Mouse (Mus musculus): ENCODE measurements around the gene Hist2h2aa1. TPM values are rescaled to one million over a fixed set of nuclear protein-coding genes. Genes with fewer than 3 reads are reported as not detected.

Hist2h2aa1 gene
- total and polyA plus RNA-seq, 3 experiments: 21.4 to 503 TPM; not detected in 1

DNA sequence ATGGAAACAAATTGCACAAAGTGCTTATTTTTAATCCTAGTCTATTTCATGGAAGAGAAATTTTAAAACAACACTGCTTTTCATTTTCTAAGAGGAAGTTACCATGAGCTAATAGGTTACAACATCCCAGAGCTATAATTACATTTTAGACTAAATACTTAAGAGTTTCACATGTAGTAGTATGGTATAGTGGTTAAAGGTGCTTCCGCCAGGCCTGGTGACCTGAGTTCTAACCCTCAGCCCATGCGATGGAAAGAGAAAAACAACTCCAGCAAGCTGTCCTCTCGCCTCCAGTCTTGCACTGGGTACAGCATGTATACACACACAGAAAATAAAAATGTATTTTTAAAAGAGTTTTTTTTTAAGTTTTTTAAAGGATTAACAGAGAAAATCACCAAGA is 6.5 kb downstream of the Hist2h2aa1 start:
- no peak for DNase-seq

DNA sequence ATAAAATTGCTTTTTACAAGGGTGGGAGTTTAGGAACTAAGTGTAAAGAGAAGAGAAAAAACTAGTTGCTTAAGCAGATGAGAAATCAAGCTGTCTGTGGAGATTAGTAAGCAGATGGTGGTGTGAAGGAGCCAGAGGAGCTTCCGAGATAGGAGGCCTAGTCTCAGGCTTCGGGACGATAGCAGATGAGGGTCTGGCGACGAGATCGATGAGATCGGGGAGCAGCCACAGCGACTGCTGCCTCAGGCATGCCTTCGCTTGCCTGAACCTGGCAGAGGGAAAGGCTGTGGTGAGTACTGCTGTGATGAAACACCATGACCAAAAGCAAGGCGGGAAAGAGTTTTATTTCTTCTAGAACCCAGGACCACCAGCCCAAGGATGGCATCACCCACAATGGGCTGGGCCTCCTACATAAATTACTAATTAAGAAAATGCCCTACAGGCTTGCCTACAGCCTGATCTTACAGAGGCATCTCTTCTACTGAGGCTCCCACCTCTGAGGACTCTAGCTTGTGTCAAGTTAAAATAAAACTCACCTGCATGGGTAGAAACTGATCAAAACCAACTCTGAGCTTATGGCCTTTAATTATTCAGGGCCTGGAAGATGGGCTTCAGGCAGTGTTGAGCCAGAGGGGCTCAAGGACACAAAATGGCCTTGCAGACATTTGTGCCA is 9.5 kb downstream of the Hist2h2aa1 start:
- no peak for DNase-seq

DNA sequence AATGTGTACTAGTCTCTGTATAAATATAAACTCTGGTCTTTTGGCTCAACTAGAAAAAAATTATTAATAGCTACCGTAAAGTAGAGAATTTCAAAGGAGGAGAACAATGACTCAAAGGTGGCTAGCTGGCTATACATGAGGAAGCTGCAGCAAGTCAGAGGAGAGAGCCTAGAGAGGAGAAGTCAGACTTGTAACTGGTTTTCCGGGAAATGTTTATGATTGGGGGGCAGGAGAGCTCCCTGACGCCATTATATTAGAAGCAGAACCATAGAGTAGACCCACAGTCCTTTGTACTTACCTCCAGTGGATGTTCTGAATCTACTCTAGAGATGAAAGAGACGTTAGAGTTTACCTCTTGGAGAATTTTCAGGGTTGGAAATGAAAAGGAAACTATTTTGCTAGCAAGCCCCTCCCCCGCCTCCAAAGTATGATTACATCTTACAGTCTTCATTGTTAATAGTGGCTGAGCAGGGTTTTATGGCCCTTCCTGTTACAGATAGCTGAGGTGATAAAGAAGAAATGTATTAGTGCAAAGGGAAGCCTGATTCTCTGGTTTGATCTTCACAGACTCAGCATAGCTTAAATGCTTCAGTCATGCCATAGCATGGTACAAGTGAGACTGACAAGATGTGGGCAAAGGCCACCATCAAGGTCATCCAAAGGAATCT is 10.8 kb downstream of the Hist2h2aa1 start:
- no peak for DNase-seq

DNA sequence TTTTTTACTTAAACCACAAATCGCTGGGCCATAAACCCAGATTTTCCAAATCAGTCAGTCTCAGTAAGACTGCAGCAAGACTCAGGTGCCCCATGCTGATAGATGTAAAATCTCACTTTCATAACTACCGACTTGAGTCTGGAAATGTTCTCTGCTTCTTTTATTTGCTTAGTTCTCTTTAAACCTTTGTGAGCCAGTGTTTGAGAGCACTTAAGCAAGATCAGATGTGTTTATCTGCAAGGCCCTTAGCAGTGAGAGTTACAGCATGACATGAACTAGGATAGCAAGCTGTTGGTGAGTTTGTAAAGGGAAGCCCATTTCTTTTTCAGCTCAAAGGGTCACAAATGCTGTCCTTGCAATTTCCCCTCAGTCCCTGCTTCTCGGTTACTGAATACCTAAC is 11.9 kb downstream of the Hist2h2aa1 start:
- DNase-seq: no peak

DNA sequence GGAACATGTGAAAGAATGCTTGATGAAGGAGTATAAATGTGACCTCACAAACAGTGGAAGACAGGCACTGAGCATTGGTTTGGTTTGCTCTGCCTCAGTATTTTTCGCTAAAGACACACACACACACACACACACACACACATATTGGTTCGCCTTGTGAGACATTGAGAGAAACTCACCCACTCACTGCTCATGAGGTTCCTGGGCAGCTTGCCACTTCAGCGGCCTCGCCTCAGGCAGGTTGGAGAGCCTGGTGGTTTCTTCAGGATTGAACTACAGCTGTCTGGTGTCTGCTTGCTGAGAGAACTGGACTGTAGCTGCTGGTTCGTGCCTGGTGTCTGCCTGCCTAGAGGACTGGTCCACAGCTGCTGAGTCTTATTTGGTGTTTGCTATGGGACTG is 14.9 kb downstream of the Hist2h2aa1 start:
- DNase-seq: no peak

DNA sequence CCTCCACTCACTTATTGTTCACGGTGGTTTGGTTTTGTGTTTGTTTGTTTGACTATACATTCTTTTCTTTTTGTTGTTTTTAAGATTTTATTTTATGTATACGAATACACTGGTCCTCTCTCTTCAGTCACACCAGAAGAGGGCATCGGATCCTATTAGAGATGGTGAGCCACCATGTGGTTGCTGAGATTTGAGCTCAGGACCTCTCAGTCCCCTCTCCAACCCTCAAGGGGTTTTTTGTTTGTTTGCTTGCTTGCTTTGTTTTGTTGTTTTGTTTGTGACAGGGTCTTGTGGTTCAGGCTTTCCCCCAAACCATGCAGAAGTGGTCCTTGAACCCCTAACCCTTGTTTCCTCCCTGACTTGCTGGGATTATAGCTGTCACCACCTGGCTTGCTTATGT is 16.3 kb downstream of the Hist2h2aa1 start:
- DNase-seq: no peak

DNA sequence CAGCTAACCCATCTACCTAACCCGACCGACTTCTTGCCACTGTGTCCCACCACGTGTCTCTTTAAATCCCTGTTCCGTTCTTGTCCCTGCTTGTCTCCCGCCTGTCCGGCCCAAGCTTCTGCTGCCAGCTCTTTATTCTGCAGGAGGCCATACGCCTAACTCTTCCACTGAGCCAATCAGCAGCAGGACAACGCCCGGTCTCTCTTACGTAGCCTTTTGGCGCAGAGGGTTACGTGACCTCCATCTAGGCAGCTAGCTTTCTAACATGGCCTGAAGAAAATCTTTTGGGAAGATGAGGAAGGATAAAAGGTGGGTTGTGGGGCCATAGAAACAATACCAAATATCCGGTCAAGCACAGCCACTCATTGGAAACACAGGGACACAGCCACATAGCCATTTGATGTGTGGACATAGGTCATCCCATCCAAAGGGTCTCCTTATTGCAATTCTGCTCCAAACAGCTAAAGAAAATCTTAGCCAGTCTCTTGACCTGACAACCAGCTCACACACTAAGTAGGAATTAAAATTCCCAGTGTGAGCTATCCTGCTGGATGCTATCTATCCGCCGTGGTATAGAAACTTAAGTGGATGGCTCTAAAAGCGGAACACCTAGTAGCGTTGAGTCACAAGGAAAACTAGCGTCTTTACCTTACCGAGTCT is 17.0 kb downstream of the Hist2h2aa1 start:
- DNase-seq: peak; percentile 91

DNA sequence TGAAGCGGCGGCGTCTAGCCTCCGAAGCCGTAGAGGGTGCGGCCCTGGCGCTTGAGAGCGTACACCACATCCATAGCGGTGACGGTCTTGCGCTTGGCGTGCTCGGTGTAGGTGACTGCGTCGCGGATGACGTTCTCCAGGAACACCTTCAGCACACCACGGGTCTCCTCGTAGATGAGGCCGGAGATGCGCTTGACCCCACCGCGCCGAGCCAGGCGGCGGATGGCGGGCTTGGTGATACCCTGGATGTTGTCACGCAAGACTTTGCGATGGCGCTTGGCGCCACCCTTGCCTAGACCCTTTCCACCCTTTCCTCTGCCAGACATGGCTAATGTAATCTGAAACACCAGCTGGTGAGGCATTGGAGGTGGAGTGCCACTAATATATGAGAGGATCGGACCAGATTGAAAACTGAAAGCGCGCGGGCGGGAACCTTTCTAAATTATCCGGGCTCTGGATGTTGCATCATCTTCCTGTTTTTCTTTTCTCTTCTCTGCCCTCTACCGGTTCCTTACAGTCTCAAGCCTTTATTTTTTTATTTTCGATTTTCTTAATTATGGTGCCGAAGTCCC is 17.8 kb downstream of the Hist2h2aa1 start, which contains the start of gene Hist2h4:
Gene Hist2h4, minus strand, starts transcription at position 333 of the 572 bp plus-strand sequence.
- peak; percentile 94 for DNase-seq

DNA sequence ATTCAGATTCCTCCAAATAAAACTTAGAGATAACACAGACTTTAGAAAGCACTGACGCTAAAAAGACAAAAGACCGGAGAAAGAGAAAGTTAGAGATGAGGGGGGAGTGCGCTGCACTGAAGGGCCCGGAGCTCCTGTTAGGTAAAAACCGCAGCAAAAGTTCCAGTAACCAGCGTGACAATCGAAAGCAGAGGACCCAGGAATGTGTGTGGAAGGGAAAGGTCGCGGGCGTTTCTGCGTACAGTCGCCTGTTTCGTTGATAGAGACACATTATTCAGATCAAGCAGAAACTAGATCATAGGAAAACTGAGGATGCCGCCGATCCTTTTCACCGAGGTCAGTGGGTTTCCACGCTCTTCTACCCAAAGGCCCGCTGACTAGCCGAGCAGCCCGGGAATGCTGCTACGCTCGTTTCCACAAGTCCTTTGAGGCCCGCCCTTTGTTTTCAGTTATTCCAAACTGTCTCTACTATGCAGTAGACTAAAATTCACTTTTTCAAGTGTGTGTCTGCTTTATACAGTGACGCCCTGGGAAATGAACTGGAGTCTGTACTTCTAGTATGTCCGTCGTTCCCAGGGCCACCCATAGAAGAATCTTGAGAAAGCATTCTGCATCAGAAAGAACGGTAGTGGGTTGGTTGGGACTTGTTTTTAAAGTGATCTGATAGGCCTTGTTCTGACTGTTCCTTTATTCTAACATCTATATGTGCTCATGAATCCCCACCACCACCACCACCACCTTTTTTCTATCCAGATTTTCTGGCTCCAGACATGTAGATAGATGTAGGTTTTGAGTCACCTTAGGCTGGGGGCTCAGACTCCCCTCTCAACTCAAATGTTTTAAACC is 18.5 kb downstream of the Hist2h2aa1 start:
- peak; percentile 76 for DNase-seq

DNA sequence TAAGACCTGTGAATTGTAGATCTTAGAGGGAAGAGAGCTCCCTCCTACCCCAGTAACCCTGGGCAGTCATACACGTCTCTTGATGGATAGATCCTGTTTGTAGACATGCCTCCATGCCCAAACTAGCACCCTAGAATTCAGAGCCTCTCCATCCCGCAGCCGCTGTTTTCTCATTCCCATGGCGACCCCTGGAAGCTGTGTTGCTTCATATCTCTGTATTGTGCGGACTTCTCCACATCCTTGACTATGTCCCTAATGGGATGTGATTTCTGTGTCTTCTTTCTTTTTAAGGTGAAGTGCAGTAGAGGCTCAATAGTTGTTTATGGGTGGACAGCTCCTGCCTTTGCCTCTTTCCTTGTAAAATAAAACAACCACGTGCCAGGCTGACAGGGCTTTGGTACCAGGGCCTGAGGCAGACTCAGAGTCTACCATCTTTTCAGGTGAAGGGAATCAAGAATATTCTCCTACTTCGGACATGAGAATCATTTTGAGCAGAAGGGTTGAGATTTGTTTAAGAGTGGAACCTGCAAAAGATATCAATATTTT is 19.2 kb downstream of the Hist2h2aa1 start:
- DNase-seq: no peak

DNA sequence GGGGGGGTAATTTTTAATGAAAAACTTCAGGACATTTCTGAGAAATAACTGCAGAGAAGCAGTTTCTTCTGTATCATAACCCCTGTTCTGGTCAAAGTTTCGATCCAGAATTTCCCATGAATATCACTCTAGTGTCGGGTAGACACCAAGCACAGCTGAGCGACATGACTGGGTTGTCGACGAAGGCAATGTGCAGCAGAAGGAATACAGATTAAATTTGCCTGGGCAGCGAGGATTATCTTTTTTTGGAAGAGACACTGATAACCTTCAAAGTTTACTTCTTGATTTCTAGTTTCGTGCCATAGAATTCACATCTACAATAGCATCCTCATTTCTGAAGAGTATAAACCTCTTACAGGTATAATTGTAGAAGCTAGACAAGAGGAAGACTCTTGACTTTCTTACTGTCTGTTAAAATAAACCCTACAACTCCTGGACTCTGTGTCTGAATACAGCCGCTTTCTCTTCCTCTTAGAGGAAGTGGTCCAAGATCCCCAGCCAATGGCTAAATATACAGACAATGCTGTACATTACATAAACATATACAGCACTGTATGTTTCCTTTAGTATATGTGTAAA is 20.9 kb downstream of the Hist2h2aa1 start:
- no peak for DNase-seq

DNA sequence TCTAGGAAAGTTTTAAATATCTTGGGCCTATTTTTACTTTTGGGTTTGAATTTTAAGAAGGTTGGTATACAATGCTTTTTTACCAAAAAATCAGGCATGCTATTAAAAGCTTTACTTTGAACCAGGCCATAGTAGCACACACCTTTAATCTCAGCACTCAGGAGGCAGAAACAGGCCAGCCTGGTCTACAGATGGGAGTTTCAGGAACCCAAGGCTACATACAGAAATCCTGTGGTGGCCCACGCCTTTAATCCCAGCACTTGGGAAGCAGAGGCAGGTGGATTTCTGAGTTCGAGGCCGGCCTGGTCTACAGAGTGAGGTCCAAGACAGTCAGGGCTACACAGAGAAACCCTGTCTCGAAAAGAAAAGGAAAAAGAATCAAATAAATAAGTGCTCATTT is 22.2 kb downstream of the Hist2h2aa1 start:
- DNase-seq: no peak

DNA sequence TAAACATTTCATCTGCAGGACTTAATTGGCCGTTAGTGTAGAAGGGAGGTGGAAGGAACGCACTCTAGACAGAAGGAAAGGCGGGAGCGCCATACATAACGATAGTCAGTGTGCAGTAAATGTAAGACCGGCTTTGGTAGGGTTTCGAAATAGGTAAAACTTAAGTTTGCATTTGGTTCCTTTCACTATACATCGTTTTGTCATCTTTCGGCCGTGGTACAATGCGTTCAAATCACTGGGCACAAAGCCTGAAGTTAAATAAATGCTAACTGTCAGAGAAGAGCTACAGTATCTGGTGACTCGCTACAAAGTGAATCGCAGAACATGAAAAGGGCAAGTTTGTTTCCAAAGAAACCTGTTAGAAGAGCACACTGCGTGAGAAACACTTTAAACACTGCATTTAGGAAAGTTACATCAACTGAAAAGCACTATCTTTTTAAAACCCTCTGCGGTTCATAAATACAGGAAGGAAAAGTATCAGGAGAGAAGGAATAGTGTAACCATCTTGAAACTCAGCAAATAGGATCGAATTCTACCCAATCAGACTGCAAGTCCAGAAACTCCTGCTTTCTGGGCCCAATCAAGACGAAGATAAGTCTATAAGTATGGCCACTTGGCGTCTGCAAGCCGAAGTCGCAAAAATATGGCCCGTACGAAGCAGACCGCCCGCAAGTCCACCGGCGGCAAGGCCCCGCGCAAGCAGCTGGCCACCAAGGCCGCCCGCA is 22.9 kb downstream of the Hist2h2aa1 start, which contains the start of gene Hist2h3b:
Gene Hist2h3b, plus strand, starts transcription at position 604 of the 725 bp plus-strand sequence.
- peak; percentile 89 for DNase-seq

DNA sequence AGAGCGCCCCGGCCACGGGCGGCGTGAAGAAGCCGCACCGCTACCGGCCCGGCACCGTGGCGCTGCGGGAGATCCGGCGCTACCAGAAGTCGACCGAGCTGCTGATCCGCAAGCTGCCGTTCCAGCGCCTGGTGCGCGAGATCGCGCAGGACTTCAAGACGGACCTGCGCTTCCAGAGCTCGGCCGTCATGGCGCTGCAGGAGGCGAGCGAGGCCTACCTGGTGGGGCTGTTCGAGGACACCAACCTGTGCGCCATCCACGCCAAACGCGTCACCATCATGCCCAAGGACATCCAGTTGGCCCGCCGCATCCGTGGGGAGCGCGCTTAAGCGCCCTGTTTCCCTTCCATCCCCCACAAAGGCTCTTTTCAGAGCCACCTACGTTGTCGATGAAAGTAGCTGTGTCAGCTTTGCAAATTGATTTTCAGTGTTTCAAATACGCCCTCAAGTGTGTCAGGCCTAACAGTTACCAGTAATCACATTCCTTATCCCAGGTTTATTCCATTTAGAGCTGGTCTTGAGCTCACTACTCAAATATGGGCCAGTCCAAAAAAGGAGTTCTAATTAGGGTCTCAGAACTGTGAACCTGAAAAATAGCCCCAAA is 23.6 kb downstream of the Hist2h2aa1 start:
- peak; percentile 51 for DNase-seq

DNA sequence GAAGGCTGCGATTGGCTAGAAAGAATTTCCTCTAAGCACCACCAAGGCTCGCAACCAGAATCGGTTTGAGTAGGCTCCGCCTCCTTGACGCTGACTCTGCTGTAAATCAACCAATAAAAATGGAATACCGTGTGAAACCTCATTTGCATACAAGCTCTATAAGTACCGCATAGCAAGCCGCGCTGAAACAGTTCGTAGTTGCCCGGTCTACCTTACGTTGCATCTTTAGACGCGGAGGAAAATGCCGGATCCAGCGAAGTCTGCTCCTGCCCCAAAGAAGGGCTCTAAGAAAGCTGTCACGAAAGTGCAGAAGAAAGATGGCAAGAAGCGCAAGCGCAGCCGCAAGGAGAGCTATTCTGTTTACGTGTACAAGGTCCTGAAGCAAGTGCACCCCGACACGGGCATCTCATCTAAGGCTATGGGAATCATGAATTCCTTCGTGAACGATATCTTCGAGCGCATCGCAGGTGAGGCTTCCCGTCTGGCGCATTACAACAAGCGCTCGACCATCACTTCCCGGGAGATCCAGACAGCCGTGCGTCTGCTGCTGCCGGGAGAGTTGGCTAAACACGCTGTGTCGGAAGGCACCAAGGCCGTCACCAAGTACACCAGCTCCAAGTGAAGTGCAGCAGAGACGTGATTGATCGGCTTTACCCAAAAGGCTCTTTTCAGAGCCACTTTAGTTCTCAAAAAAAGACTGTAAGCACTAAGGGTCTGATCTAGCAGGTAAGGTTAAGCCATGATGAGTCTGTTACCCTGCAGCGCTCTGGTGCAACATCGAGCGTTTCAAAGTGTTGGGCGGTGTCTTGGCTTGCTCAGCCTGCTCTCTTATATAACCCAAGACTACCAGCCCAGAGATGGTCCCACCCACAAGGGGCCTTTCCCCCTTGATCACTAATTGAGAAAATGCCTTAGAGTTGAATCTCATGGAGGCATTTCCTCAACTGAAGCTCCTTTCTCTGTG is 24.5 kb downstream of the Hist2h2aa1 start, which contains the start of gene Hist2h2bb:
Gene Hist2h2bb, plus strand, starts transcription at position 242 of the 964 bp plus-strand sequence.
- peak; percentile 92 for DNase-seq

DNA sequence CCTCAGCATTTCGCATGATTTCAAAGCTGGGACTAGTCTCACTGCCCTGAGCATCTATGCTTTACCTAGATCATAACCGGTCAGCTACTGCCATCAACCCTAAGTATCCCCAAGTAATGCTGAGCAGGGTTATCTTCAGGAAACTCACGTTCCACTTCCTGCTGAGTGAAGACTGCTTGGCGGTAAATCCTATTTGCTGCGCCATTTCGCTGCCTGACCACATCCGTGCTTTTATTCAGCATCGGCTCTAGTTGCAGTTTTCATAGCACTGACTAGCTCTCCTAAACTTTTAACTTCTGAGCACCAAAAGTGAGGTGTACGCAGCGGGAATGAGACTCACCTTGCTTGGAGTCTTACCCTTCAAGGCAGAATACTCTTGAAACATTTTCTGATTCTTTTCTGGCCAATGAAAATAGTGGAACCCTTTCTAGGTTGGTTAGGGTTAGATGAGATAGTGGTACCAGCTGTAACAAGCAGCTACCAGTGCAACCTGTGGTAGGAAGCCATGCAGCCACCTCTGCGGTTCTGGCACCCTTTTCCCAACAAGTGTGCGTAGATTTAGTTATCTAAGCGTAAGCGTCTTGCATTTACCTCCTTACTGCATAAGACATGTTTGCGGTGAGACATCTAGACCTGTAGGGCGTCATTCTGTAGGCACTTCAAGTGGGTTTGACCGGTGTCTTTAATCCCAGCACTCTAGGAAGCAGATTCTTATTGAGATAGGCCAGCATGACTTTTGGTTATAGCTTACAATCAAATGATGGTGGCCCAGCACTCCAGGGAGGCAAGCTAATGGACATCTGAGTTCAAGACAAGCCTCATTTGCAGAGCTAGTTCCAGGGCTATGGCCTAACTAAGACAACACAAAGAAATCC is 28.5 kb downstream of the Hist2h2aa1 start:
- DNase-seq: no peak

DNA sequence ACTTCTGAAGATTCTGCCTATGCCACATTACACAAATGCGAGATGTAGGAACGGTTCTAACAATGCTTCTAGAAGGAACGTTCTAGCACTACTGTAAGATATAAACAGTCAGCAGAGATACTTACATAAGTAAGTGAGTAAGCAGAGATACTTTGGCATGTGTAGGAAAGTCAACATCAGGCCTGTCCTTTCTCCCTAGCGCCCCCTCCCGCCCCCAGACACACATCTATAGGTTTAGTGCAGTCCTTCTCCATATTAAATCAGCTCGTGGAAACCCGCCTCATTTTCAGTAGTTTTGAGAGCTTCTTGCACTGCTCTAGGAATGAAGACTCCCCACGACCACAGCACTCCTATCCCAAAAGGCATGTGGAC is 32.1 kb downstream of the Hist2h2aa1 start:
- DNase-seq: no peak
